Mouse (Mus musculus) CH12.LX (cell line): ENCODE results near the gene Hoxd8. TPM values are rescaled to one million over a fixed set of nuclear protein-coding genes. Genes with fewer than 3 reads are reported as not detected.

Experiments used
- DNase-seq: peaks from one replicate; pipeline ENCODE4 v3.0.0-alpha.2; 2013; ENCODE audit errors: extremely low read depth
- H3K27ac ChIP-seq: 2 replicates; pipeline ENCODE4 v1.5.1; 2012; ENCODE audit warnings: low read depth, mild to moderate bottlenecking, control low read depth, moderate library complexity; ENCODE audit not compliant: insufficient read depth
- H3K27me3 ChIP-seq: replicated peaks from 2 replicates; pipeline ENCODE3; 2012; ENCODE audit warnings: inconsistent platforms
- H3K36me3 ChIP-seq, 2 experiments: replicated peaks in 1 of 2; 2 replicates each; pipeline versions ENCODE3 to v1.6.1; 2012; ENCODE audit warnings: inconsistent platforms in 1 of 2, low read length in 1 of 2, mild to moderate bottlenecking in 1 of 2, mixed read lengths in 1 of 2, moderate library complexity in 1 of 2; ENCODE audit not compliant: control insufficient read depth in 1 of 2, insufficient read depth in 1 of 2
- H3K4me1 ChIP-seq, 2 experiments: 2 replicates each; pipeline ENCODE4 v1.6.1; 2012; ENCODE audit warnings: inconsistent platforms in 1 of 2, moderate library complexity in 1 of 2; ENCODE audit not compliant: insufficient read depth in 2 of 2, control insufficient read depth in 1 of 2
- H3K4me2 ChIP-seq: 2 replicates; pipeline ENCODE4 v1.6.1; 2012; ENCODE audit warnings: low read depth, mild to moderate bottlenecking, control low read depth; ENCODE audit not compliant: poor library complexity, insufficient read depth, severe bottlenecking
- H3K4me3 ChIP-seq, 3 experiments: fragments of 150-350 bp in 1 of 3; sonication (generic) in 1 of 3; replicated peaks in 1 of 3; 2 replicates each; pipeline versions ENCODE3 to v1.5.1; 2011 to 2012; ENCODE audit warnings: low read depth in 2 of 3, low read length in 2 of 3, mild to moderate bottlenecking in 2 of 3, moderate library complexity in 2 of 3, control low read depth in 1 of 3, improper control_type of control experiment in 1 of 3, inconsistent platforms in 1 of 3, mixed read lengths in 1 of 3; ENCODE audit not compliant: poor library complexity in 1 of 3
- H3K79me2 ChIP-seq: replicated peaks from 2 replicates; pipeline ENCODE4 v1.6.1; 2012; ENCODE audit warnings: mild to moderate bottlenecking, moderate library complexity; ENCODE audit not compliant: control insufficient read depth, poor library complexity, insufficient read depth, severe bottlenecking; ENCODE audit errors: extremely low read depth
- H3K9ac ChIP-seq: 2 replicates; pipeline ENCODE4 v1.6.1; 2012; ENCODE audit warnings: low read depth, mild to moderate bottlenecking, control low read depth, moderate library complexity; ENCODE audit not compliant: insufficient read depth
- H3K9me3 ChIP-seq: replicated peaks from 2 replicates; pipeline ENCODE3; 2012; ENCODE audit warnings: low read length, inconsistent platforms, mixed read lengths
- CHD1 ChIP-seq: IDR thresholded peaks from 2 replicates; pipeline ENCODE4 v1.6.1; 2012; ENCODE audit warnings: low read depth, low read length, improper control_type of control experiment, inconsistent platforms
- E2F4 ChIP-seq: IDR thresholded peaks from 2 replicates; pipeline ENCODE4 v1.6.1; 2011; ENCODE audit warnings: low read depth, low read length, improper control_type of control experiment; ENCODE audit not compliant: insufficient replicate concordance
- IRF4 ChIP-seq: IDR thresholded peaks from 2 replicates; pipeline ENCODE4 v1.6.1; 2014; ENCODE audit warnings: low read depth, mild to moderate bottlenecking, inconsistent platforms, low read length, improper control_type of control experiment
- JUND ChIP-seq: conservative IDR thresholded peaks from 2 replicates; pipeline ENCODE4 v1.6.1; 2011; ENCODE audit warnings: low read depth, low read length, improper control_type of control experiment
- MAFK ChIP-seq: IDR thresholded peaks from 2 replicates; pipeline ENCODE4 v1.6.1; 2011; ENCODE audit warnings: low read length, improper control_type of control experiment; ENCODE audit not compliant: insufficient replicate concordance
- MAX ChIP-seq: IDR thresholded peaks from 2 replicates; pipeline ENCODE4 v1.6.1; 2011; ENCODE audit warnings: low read length, improper control_type of control experiment
- MAZ ChIP-seq: IDR thresholded peaks from 2 replicates; pipeline ENCODE4 v1.6.1; 2012; ENCODE audit warnings: low read depth, mild to moderate bottlenecking, inconsistent platforms, low read length, improper control_type of control experiment, moderate library complexity
- MXI1 ChIP-seq: IDR thresholded peaks from 2 replicates; pipeline ENCODE4 v1.6.1; 2011; ENCODE audit warnings: mild to moderate bottlenecking, low read depth, low read length, improper control_type of control experiment
- MYC ChIP-seq: IDR thresholded peaks from 2 replicates; pipeline ENCODE4 v1.6.1; 2011; ENCODE audit warnings: low read depth, mild to moderate bottlenecking, improper control_type of control experiment, low read length
- NELFE ChIP-seq: IDR thresholded peaks from 2 replicates; pipeline ENCODE4 v1.6.1; 2011; ENCODE audit warnings: low read depth, low read length, improper control_type of control experiment
- NRF1 ChIP-seq: IDR thresholded peaks from 2 replicates; pipeline ENCODE4 v1.6.1; 2014; ENCODE audit warnings: low read depth, mild to moderate bottlenecking, inconsistent platforms, low read length, improper control_type of control experiment, moderate library complexity
- PAX5 ChIP-seq: IDR thresholded peaks from 2 replicates; pipeline ENCODE4 v1.6.1; 2012; ENCODE audit warnings: low read length, inconsistent platforms, mixed read lengths
- POLR2AphosphoS2 ChIP-seq: IDR thresholded peaks from 2 replicates; pipeline ENCODE4 v1.6.1; 2011; ENCODE audit warnings: low read depth, low read length, improper control_type of control experiment
- RCOR1 ChIP-seq: conservative IDR thresholded peaks from 2 replicates; pipeline ENCODE4 v1.6.1; 2012; ENCODE audit warnings: low read depth, mild to moderate bottlenecking, inconsistent platforms, low read length, improper control_type of control experiment
- SMC3 ChIP-seq: IDR thresholded peaks from 2 replicates; pipeline ENCODE4 v1.6.1; 2011; ENCODE audit warnings: low read depth, low read length, improper control_type of control experiment
- USF1 ChIP-seq: IDR thresholded peaks from 2 replicates; pipeline ENCODE4 v1.6.1; 2014; ENCODE audit warnings: low read depth, mild to moderate bottlenecking, inconsistent platforms, low read length, improper control_type of control experiment
- ZC3H11A ChIP-seq: IDR thresholded peaks from 2 replicates; pipeline ENCODE4 v1.6.1; 2012; ENCODE audit warnings: low read depth, mild to moderate bottlenecking, inconsistent platforms, low read length, improper control_type of control experiment
- dilution Hi-C: fragments of 300-500 bp; cut with MboI; formaldehyde crosslinking; loops from 2 replicates; pipeline ENCODE4 v1.14.3; 2020; ENCODE audit warnings: low sequenced_read_pairs; ENCODE audit not compliant: extremely low pct_unique_long_range_greater_than_20kb, extremely low pct_ligation_motif_present
- in situ Hi-C: fragments of 300-500 bp; cut with MboI; formaldehyde crosslinking; loops from 3 replicates; pipeline ENCODE4 v1.14.3; 2019; ENCODE audit warnings: low sequenced_read_pairs, low pct_ligation_motif_present, low pct_unique_long_range_greater_than_20kb, mixed read lengths
- polyA plus RNA-seq: library from polyadenylated mRNA; unstranded; fragments of >175 nt; gene quantifications from 2 replicates; pipeline ENCODE4 v1.2.1, GENCODE M21; 2012; ENCODE audit warnings: low read depth; ENCODE audit not compliant: insufficient read length
- total RNA-seq, 2 experiments: library from RNA; depleted of rRNA; stranded (reverse); fragments of 300-350 nt in 1 of 2; fragments of >200 nt in 1 of 2; gene quantifications; 2 replicates each; pipeline ENCODE4 v1.2.3; 2012 to 2014

Gene Hoxd8
- total and polyA plus RNA-seq, 3 experiments: 0.20 to 0.31 TPM; not detected in 1

- in situ Hi-C loops: loop anchor here (25.0 kb wide), 2 partner anchors 637 to 1088 kb away; partner anchors contain the start of gene Chrna1
Measured at GRCm38 (mm10) chr2:74674881-74675665, 29.3 kb upstream of the Hoxd8 start, which contains the start of gene Hoxd12. Hoxd12 (plus strand) TSS chr2:74675013.

GRCm38 (mm10) chr2:74675666-74676282 is 28.6 kb upstream of the Hoxd8 start:
- DNase-seq: no peak
- Histone ChIP-seq H3K4me1 (0 out of 4 replicates have a peak, but pooled peaks cover 0 to 5% of the 10 kb centered on the region in 2 experiments), H3K9me3 (peaks cover 9% of the 10 kb centered on the region), H3K9ac (no peak overlapping the region), H3K79me2 (no peaks in the 10 kb centered on the region), H3K27me3 (no peaks in the 10 kb centered on the region), H3K36me3 (no peaks in the 10 kb centered on the region), H3K4me2 (no peak overlapping the region), H3K4me3 (no peak overlapping the region), H3K27ac (no peak overlapping the region)
- TF ChIP-seq JUND: no peak
- TF ChIP-seq CHD1: no peak
- no peak for TF ChIP-seq RCOR1
- no peak for TF ChIP-seq IRF4
- TF ChIP-seq E2F4: no peak
- TF ChIP-seq USF1: no peak
- no peak for TF ChIP-seq MAX
- no peak for TF ChIP-seq MAZ
- TF ChIP-seq MXI1: no peak
- TF ChIP-seq NELFE: no peak
- TF ChIP-seq MAFK: no peak
- no peak for TF ChIP-seq PAX5
- no peak for TF ChIP-seq MYC
- TF ChIP-seq SMC3: no peak
- TF ChIP-seq ZC3H11A: no peak
- in situ Hi-C loops: loop anchor here (25.0 kb wide), 1 partner anchor 637 kb away; no protein-coding TSS in a partner anchor
- dilution Hi-C loops: no loop called here

More at GRCm38 (mm10) chr2:74674881-74675665, 29.3 kb upstream of the Hoxd8 start, which contains the start of gene Hoxd12:
- H3K36me3 ChIP-seq: no peaks in the 10 kb centered on the region
- H3K79me2 ChIP-seq: no peaks in the 10 kb centered on the region
- H3K27me3 ChIP-seq: no peaks in the 10 kb centered on the region
- TF ChIP-seq MAZ (no peak), USF1 (no peak), NRF1 (no peak), POLR2AphosphoS2 (no peak), NELFE (no peak)
- H3K27ac ChIP-seq: no peak within 1 kb of the TSS
- DNase-seq: no peak
- H3K9ac ChIP-seq: no peak within 1 kb of the TSS
- dilution Hi-C loops: no loop called here
- H3K4me2 ChIP-seq: no peak within 1 kb of the TSS
- H3K4me3 ChIP-seq: no peak within 1 kb of the TSS
- 0 out of 4 replicates have a peak, but pooled peaks cover 0 to 5% of the 10 kb centered on the region in 2 experiments for H3K4me1 ChIP-seq
- H3K9me3 ChIP-seq: peaks cover 5% of the 10 kb centered on the region
